Mouse (Mus musculus) forebrain, embryonic 12.5 days (tissue): ENCODE measurements around the gene Fam126a. TPM values are rescaled to one million over a fixed set of nuclear protein-coding genes. Genes with fewer than 3 reads are reported as not detected.
A peak's percentile ranks its signal among the peaks of the same experiment; 100 is the strongest.

Source experiments
- ATAC-seq: fragments of 200-750 bp; cut with Nextera tagmentation; 2 replicates; pipeline ENCODE4 v1.8.0; 2017; ENCODE audit warnings: moderate TSS enrichment; ENCODE audit not compliant: low FRiP score
- H3K27ac ChIP-seq: fragments of 300-500 bp; sonication (generic); 2 replicates; pipeline ENCODE4 v1.5.1; 2016; ENCODE audit warnings: mild to moderate bottlenecking
- H3K27me3 ChIP-seq: fragments of 300-500 bp; sonication (generic); 2 replicates; pipeline ENCODE4 v1.6.1; 2016; ENCODE audit warnings: mild to moderate bottlenecking
- H3K36me3 ChIP-seq: fragments of 300-500 bp; sonication (generic); replicated peaks from 2 replicates; pipeline ENCODE4 v1.6.1; 2016; ENCODE audit warnings: mild to moderate bottlenecking
- H3K4me1 ChIP-seq: fragments of 300-500 bp; sonication (generic); 2 replicates; pipeline ENCODE4 v1.6.1; 2016
- H3K4me2 ChIP-seq: fragments of 300-500 bp; sonication (generic); 2 replicates; pipeline ENCODE4 v1.6.1; 2016; ENCODE audit warnings: mild to moderate bottlenecking, moderate library complexity
- H3K4me3 ChIP-seq: fragments of 300-500 bp; sonication (generic); replicated peaks from 2 replicates; pipeline ENCODE4 v1.5.1; 2016; ENCODE audit warnings: mild to moderate bottlenecking
- H3K9ac ChIP-seq: fragments of 300-500 bp; sonication (generic); 2 replicates; pipeline ENCODE4 v1.6.1; 2016; ENCODE audit warnings: mild to moderate bottlenecking
- H3K9me3 ChIP-seq: fragments of 300-500 bp; sonication (generic); 2 replicates; pipeline ENCODE4 v1.6.1; 2016
- WGBS: fragments of 180-500 bp; shearing (Covaris S2); methylation state at CpG from one replicate; pipeline ENCODE4 v1.1.7; 2016; 5-methylcytosine and 5-hydroxymethylcytosine counted together
- polyA plus RNA-seq: library from polyadenylated mRNA; unstranded; fragments of >200 nt; fragmentation: Nextera tagmentation; extraction: Ambion mirVana; gene quantifications from 2 replicates; pipeline ENCODE4 v1.2.1, GENCODE M21; 2016

Fam126a gene
- polyA plus RNA-seq, 1 experiment from 2014 or later: 52.3 TPM

- Histone ChIP-seq H3K27ac (peak overlapping the region; percentile 19; the same call in 1 of the 2 replicates), H3K4me3 (no peak overlapping the region), H3K4me2 (no peak overlapping the region), H3K4me1 (no peaks in the 10 kb centered on the region), H3K36me3 (no peaks in the 10 kb centered on the region), H3K27me3 (peaks cover 3% of the 10 kb centered on the region; the same call in 1 of the 2 replicates), H3K9ac (no peak overlapping the region), H3K9me3 (peaks cover 4% of the 10 kb centered on the region; the same call in 1 of the 2 replicates)
- WGBS: 55% methylated on average over 9 of the region's 9 CpGs
- no peak for ATAC-seq
Observed at GRCm38 (mm10) chr5:24053245-24054190, 23.0 kb upstream of the Fam126a start.

- no peak for ATAC-seq
- Histone ChIP-seq H3K4me1 (no peaks in the 10 kb centered on the region), H3K27ac (no peak overlapping the region), H3K9ac (no peak overlapping the region), H3K36me3 (no peaks in the 10 kb centered on the region), H3K4me3 (no peak overlapping the region), H3K27me3 (peaks cover 3% of the 10 kb centered on the region; the same call in 1 of the 2 replicates), H3K9me3 (peaks cover 4% of the 10 kb centered on the region; the same call in 1 of the 2 replicates), H3K4me2 (no peak overlapping the region)
- 72% methylated on average over 16 of the region's 16 CpGs for WGBS
Observed at GRCm38 (mm10) chr5:24051755-24052675, 21.5 kb upstream of the Fam126a start.

- no peak overlapping the region for H3K4me2 ChIP-seq
- ATAC-seq: no peak
- H3K9me3 ChIP-seq: no peaks in the 10 kb centered on the region
- H3K27ac ChIP-seq: no peak overlapping the region
- no peak overlapping the region for H3K9ac ChIP-seq
- H3K27me3 ChIP-seq: peaks cover 3% of the 10 kb centered on the region; the same call in 1 of the 2 replicates
- H3K4me3 ChIP-seq: no peak overlapping the region
- H3K36me3 ChIP-seq: no peaks in the 10 kb centered on the region
- 32% methylated on average over 1 of the region's 1 CpGs for WGBS
- no peaks in the 10 kb centered on the region for H3K4me1 ChIP-seq
Observed at GRCm38 (mm10) chr5:24047821-24048220, 17.3 kb upstream of the Fam126a start.

GRCm38 (mm10) chr5:24047001-24047400 is 16.5 kb upstream of the Fam126a start:
- Histone ChIP-seq H3K4me2 (no peak overlapping the region), H3K36me3 (no peaks in the 10 kb centered on the region), H3K27ac (no peak overlapping the region), H3K9me3 (no peaks in the 10 kb centered on the region), H3K4me3 (no peak overlapping the region), H3K4me1 (no peaks in the 10 kb centered on the region), H3K27me3 (peaks cover 3% of the 10 kb centered on the region; the same call in 1 of the 2 replicates), H3K9ac (no peak overlapping the region)
- no peak for ATAC-seq
- WGBS: 91% methylated on average over 7 of the region's 7 CpGs

- Histone ChIP-seq H3K4me3 (no peak overlapping the region), H3K4me2 (no peak overlapping the region), H3K4me1 (no peaks in the 10 kb centered on the region), H3K27me3 (no peaks in the 10 kb centered on the region), H3K9ac (no peak overlapping the region), H3K36me3 (no peaks in the 10 kb centered on the region), H3K9me3 (no peaks in the 10 kb centered on the region), H3K27ac (no peak overlapping the region)
- 61% methylated on average over 4 of the region's 4 CpGs for WGBS
- ATAC-seq: no peak
Observed at GRCm38 (mm10) chr5:24045998-24046631, 15.6 kb upstream of the Fam126a start.

GRCm38 (mm10) chr5:24044387-24044786 is 13.9 kb upstream of the Fam126a start:
- no peak overlapping the region for H3K27ac ChIP-seq
- 56% methylated on average over 1 of the region's 1 CpGs for WGBS

GRCm38 (mm10) chr5:24043367-24043766 is 12.9 kb upstream of the Fam126a start:
- no peaks in the 10 kb centered on the region for H3K4me1 ChIP-seq
- no peak overlapping the region for H3K27ac ChIP-seq
- H3K27me3 ChIP-seq: no peaks in the 10 kb centered on the region
- H3K4me2 ChIP-seq: no peak overlapping the region
- ATAC-seq: no peak
- H3K9ac ChIP-seq: no peak overlapping the region
- no peak overlapping the region for H3K4me3 ChIP-seq
- H3K9me3 ChIP-seq: no peaks in the 10 kb centered on the region
- WGBS: 95% methylated on average over 2 of the region's 2 CpGs
- H3K36me3 ChIP-seq: no peaks in the 10 kb centered on the region

More at GRCm38 (mm10) chr5:24044387-24044786, 13.9 kb upstream of the Fam126a start:
- no peaks in the 10 kb centered on the region for H3K9me3 ChIP-seq
- H3K4me3 ChIP-seq: no peak overlapping the region
- H3K36me3 ChIP-seq: no peaks in the 10 kb centered on the region
- H3K27me3 ChIP-seq: no peaks in the 10 kb centered on the region
- H3K9ac ChIP-seq: no peak overlapping the region
- no peak overlapping the region for H3K4me2 ChIP-seq
- no peak for ATAC-seq
- H3K4me1 ChIP-seq: no peaks in the 10 kb centered on the region

GRCm38 (mm10) chr5:24041341-24041852 is 10.9 kb upstream of the Fam126a start:
- Histone ChIP-seq H3K27ac (no peak overlapping the region), H3K36me3 (no peaks in the 10 kb centered on the region), H3K9me3 (no peaks in the 10 kb centered on the region), H3K9ac (no peak overlapping the region), H3K4me3 (no peak overlapping the region), H3K4me1 (no peaks in the 10 kb centered on the region), H3K27me3 (no peaks in the 10 kb centered on the region), H3K4me2 (no peak overlapping the region)
- ATAC-seq: no peak
- 92% methylated on average over 4 of the region's 4 CpGs for WGBS

GRCm38 (mm10) chr5:24040601-24041000 is 10.1 kb upstream of the Fam126a start:
- Histone ChIP-seq H3K27ac (no peak overlapping the region), H3K27me3 (no peaks in the 10 kb centered on the region), H3K4me3 (no peak overlapping the region), H3K4me1 (no peaks in the 10 kb centered on the region), H3K36me3 (no peaks in the 10 kb centered on the region), H3K4me2 (no peak overlapping the region), H3K9me3 (no peaks in the 10 kb centered on the region), H3K9ac (no peak overlapping the region)
- ATAC-seq: no peak

- Histone ChIP-seq H3K4me2 (no peak overlapping the region), H3K27me3 (no peaks in the 10 kb centered on the region), H3K4me1 (no peaks in the 10 kb centered on the region), H3K9ac (no peak overlapping the region), H3K27ac (no peak overlapping the region), H3K9me3 (no peaks in the 10 kb centered on the region), H3K36me3 (no peaks in the 10 kb centered on the region), H3K4me3 (no peak overlapping the region)
- no peak for ATAC-seq
- 89% methylated on average over 5 of the region's 5 CpGs for WGBS
Observed at GRCm38 (mm10) chr5:24039423-24039822, 8.9 kb upstream of the Fam126a start.

GRCm38 (mm10) chr5:24038819-24039218 is 8.3 kb upstream of the Fam126a start:
- Histone ChIP-seq H3K4me3 (no peak overlapping the region), H3K27me3 (no peaks in the 10 kb centered on the region), H3K4me1 (no peaks in the 10 kb centered on the region), H3K4me2 (no peak overlapping the region), H3K36me3 (no peaks in the 10 kb centered on the region), H3K27ac (no peak overlapping the region), H3K9ac (no peak overlapping the region), H3K9me3 (no peaks in the 10 kb centered on the region)
- ATAC-seq: no peak
- 89% methylated on average over 5 of the region's 5 CpGs for WGBS

GRCm38 (mm10) chr5:24038190-24038589 is 7.7 kb upstream of the Fam126a start:
- no peak overlapping the region for H3K9ac ChIP-seq
- no peaks in the 10 kb centered on the region for H3K9me3 ChIP-seq
- no peaks in the 10 kb centered on the region for H3K36me3 ChIP-seq
- H3K4me3 ChIP-seq: no peak overlapping the region
- H3K27me3 ChIP-seq: no peaks in the 10 kb centered on the region
- ATAC-seq: no peak
- no peaks in the 10 kb centered on the region for H3K4me1 ChIP-seq
- WGBS: 82% methylated on average over 2 of the region's 2 CpGs
- no peak overlapping the region for H3K27ac ChIP-seq
- H3K4me2 ChIP-seq: no peak overlapping the region
